ENCODE assay signal across 8 mouse cellular contexts in genomic region chr4:101068786-101069153, GRCm38 (mm10). TPM values are rescaled to one million over a fixed set of nuclear protein-coding genes. Genes with fewer than 3 reads are reported as not detected.
DNase-seq lines count a peak whose midpoint lies in the region; ATAC-seq and TF ChIP-seq lines count a peak whose summit lies in the region.

Raver2 (plus strand) TSS chr4:101068983.

- TF ChIP-seq CTCF in forebrain, postnatal 0 days (IDR thresholded peaks at IDR 0.05; ENCODE audit: low read depth) = peak; percentile 46
- peak; percentile 53 for TF ChIP-seq CTCF in lung, postnatal 0 days (IDR thresholded peaks at IDR 0.05)

- peak within 1 kb of the TSS; percentile 68 for H3K9ac ChIP-seq in forebrain, postnatal 0 days
- peak within 1 kb of the TSS; percentile 72 for H3K9ac ChIP-seq in hindbrain, embryonic 11.5 days (ENCODE audit: low read depth, low read length)
- H3K9ac ChIP-seq in lung, postnatal 0 days (replicated peaks; ENCODE audit: low read depth) = peak within 1 kb of the TSS; percentile 52

- no peaks in the 10 kb centered on the region for H3K36me3 ChIP-seq in forebrain, postnatal 0 days (ENCODE audit: insufficient read depth)
- no peaks in the 10 kb centered on the region for H3K36me3 ChIP-seq in hindbrain, embryonic 11.5 days (ENCODE audit: control insufficient read depth, insufficient read depth, low read length)
- no peaks in the 10 kb centered on the region for H3K36me3 ChIP-seq in lung, postnatal 0 days (ENCODE audit: insufficient read depth, low read length)

- ATAC-seq in forebrain, postnatal 0 days = no peak
- ATAC-seq in hindbrain, embryonic 11.5 days (ENCODE audit: low FRiP score) = peak; percentile 84
- peak; percentile 88 for ATAC-seq in lung, postnatal 0 days

- peak within 1 kb of the TSS; percentile 96 for H3K4me2 ChIP-seq in forebrain, postnatal 0 days (ENCODE audit: low read depth)
- H3K4me2 ChIP-seq in hindbrain, embryonic 11.5 days (replicated peaks; ENCODE audit: low read depth, low read length) = peak within 1 kb of the TSS; percentile 84
- H3K4me2 ChIP-seq in lung, postnatal 0 days (replicated peaks; ENCODE audit: low read depth, low read length) = peak within 1 kb of the TSS; percentile 98

- H3K27me3 ChIP-seq in forebrain, postnatal 0 days (ENCODE audit: insufficient read depth, low read length) = no peaks in the 10 kb centered on the region
- H3K27me3 ChIP-seq in hindbrain, embryonic 11.5 days (ENCODE audit: control insufficient read depth, insufficient read depth, low read length) = no peaks in the 10 kb centered on the region
- H3K27me3 ChIP-seq in lung, postnatal 0 days (replicated peaks; ENCODE audit: insufficient read depth, low read length) = no peaks in the 10 kb centered on the region

- TF ChIP-seq EP300 in lung, postnatal 0 days (IDR thresholded peaks at IDR 0.05) = no peak

- no peaks in the 10 kb centered on the region for H3K9me3 ChIP-seq in forebrain, postnatal 0 days (ENCODE audit: low read length)
- no peaks in the 10 kb centered on the region for H3K9me3 ChIP-seq in hindbrain, embryonic 11.5 days (ENCODE audit: control insufficient read depth, low read length)
- H3K9me3 ChIP-seq in lung, postnatal 0 days (ENCODE audit: low read length) = no peaks in the 10 kb centered on the region

- H3K27ac ChIP-seq in forebrain, postnatal 0 days (ENCODE audit: low read depth, low read length) = 0 out of 2 replicates have a peak within 1 kb of the TSS, but pooled peaks have one; percentile 16
- no peak within 1 kb of the TSS; the same call in 1 of the 2 replicates for H3K27ac ChIP-seq in hindbrain, embryonic 11.5 days (ENCODE audit: low read depth, low read length)
- peak within 1 kb of the TSS; percentile 72 for H3K27ac ChIP-seq in lung, postnatal 0 days (ENCODE audit: low read length)

- WGBS in forebrain, postnatal 0 days = 4% methylated on average over 47 of the region's 54 CpGs
- under 1% methylated on average over 51 of the region's 54 CpGs for WGBS in hindbrain, embryonic 11.5 days
- 2% methylated on average over 31 of the region's 54 CpGs for WGBS in lung, postnatal 0 days

- peak within 1 kb of the TSS; percentile 68 for H3K4me3 ChIP-seq in forebrain, postnatal 0 days (ENCODE audit: low read depth, low read length)
- H3K4me3 ChIP-seq in hindbrain, embryonic 11.5 days (ENCODE audit: low read depth, low read length) = peak within 1 kb of the TSS; percentile 88
- peak within 1 kb of the TSS; percentile 78 for H3K4me3 ChIP-seq in lung, postnatal 0 days (ENCODE audit: low read depth, low read length)

- H3K4me1 ChIP-seq in forebrain, postnatal 0 days (ENCODE audit: insufficient read depth) = no peaks in the 10 kb centered on the region
- no peaks in the 10 kb centered on the region; the same call in 1 of the 2 replicates for H3K4me1 ChIP-seq in hindbrain, embryonic 11.5 days (replicated peaks; ENCODE audit: control insufficient read depth, insufficient read depth, low read length)
- H3K4me1 ChIP-seq in lung, postnatal 0 days (ENCODE audit: insufficient read depth, low read depth, low read length) = no peaks in the 10 kb centered on the region; the same call in 1 of the 2 replicates

- DNase-seq in ES-CJ7 (ENCODE audit: low read depth, low spot score) = peak; percentile 72
- peak; percentile 26 for DNase-seq in cerebellum, adult 11 months
- DNase-seq in forebrain, postnatal 0 days = peak; percentile 54
- peak; percentile 83 for DNase-seq in hindbrain, embryonic 11.5 days (ENCODE audit: low spot score)
- peak; percentile 55 to 69 for DNase-seq in layer of hippocampus, postnatal 10 days (ENCODE audit: low spot score in 2 of 2)
- peak; percentile 86 for DNase-seq in lung, postnatal 0 days (ENCODE audit: low spot score)
- peak; percentile 76 for DNase-seq in ovary, postnatal 36 days (ENCODE audit: low spot score)
- DNase-seq in urinary bladder, adult 2 months (ENCODE audit: low spot score) = no peak

RNA-seq across cellular contexts. Expression of gene Raver2, which starts in this region (rescaled TPM):
- 14.4 and 15.0 TPM in 2 replicates for total RNA-seq in forebrain, postnatal 0 days (2014; rRNA removed)
- 4.0 and 6.5 TPM in 2 replicates for polyA plus RNA-seq in forebrain, postnatal 0 days (2015; fragmentation: Nextera tagmentation; extraction: Ambion mirVana)
- polyA plus RNA-seq in hindbrain, embryonic 11.5 days (2014; fragmentation: Nextera tagmentation; extraction: Ambion mirVana) = 11.2 and 13.4 TPM in 2 replicates
- total RNA-seq in layer of hippocampus, postnatal 10 days (2021) = 10 to 100 TPM; 56.8 to 58.8 TPM
- polyA plus RNA-seq in lung, postnatal 0 days (2015; fragmentation: Nextera tagmentation; extraction: Ambion mirVana) = 13.0 and 13.2 TPM in 2 replicates
- 15.3 and 17.5 TPM in 2 replicates for polyA plus RNA-seq in urinary bladder, adult 2 months (2012; rRNA removed)
